Mouse (Mus musculus) spleen, adult 2 months (tissue): ENCODE results near the gene Zbtb48. TPM values are rescaled to one million over a fixed set of nuclear protein-coding genes. Genes with fewer than 3 reads are reported as not detected.
A peak's percentile ranks its signal among the peaks of the same experiment; 100 is the strongest.

ENCODE experiments used
- DNase-seq, 2 experiments: peaks; one replicate each; pipeline versions ENCODE4 v3.0.0 to v3.0.0-alpha.2; 2012 to 2021; ENCODE audit warnings: low spot score in 2 of 2, low read depth in 1 of 2
- H3K27ac ChIP-seq: fragments of 200-500 bp; 2 replicates; pipeline ENCODE4 v1.5.1; 2012; ENCODE audit warnings: low read length, inconsistent platforms; ENCODE audit not compliant: insufficient read depth
- H3K27me3 ChIP-seq: fragments of 200-500 bp; 2 replicates; pipeline ENCODE4 v1.6.1; 2012; ENCODE audit warnings: mild to moderate bottlenecking, moderate library complexity, low read length, inconsistent platforms; ENCODE audit not compliant: control insufficient read depth, insufficient read depth
- H3K36me3 ChIP-seq: fragments of 200-500 bp; 2 replicates; pipeline ENCODE4 v1.6.1; 2012; ENCODE audit warnings: mild to moderate bottlenecking, low read length, inconsistent platforms; ENCODE audit not compliant: control insufficient read depth, insufficient read depth
- H3K4me1 ChIP-seq: fragments of 200-500 bp; 2 replicates; pipeline ENCODE4 v1.6.1; 2011; ENCODE audit warnings: inconsistent platforms; ENCODE audit not compliant: control insufficient read depth, insufficient read depth, insufficient read length
- H3K4me3 ChIP-seq: fragments of 200-500 bp; 2 replicates; pipeline ENCODE4 v1.5.1; 2011; ENCODE audit warnings: mild to moderate bottlenecking, inconsistent platforms; ENCODE audit not compliant: insufficient read depth, insufficient read length; ENCODE audit errors: extremely low read depth
- CTCF ChIP-seq: fragments of 200-500 bp; IDR thresholded peaks from 2 replicates; pipeline ENCODE4 v1.5.1; 2011; ENCODE audit warnings: mild to moderate bottlenecking, inconsistent platforms; ENCODE audit not compliant: insufficient read depth, insufficient read length, insufficient replicate concordance; ENCODE audit errors: extremely low read depth
- POLR2A ChIP-seq: fragments of 200-500 bp; IDR thresholded peaks from 2 replicates; pipeline ENCODE4 v1.6.1; 2011; ENCODE audit warnings: low read depth, low read length, inconsistent platforms
- WGBS: fragments of 180-500 bp; shearing (Covaris S2); methylation state at CpG from one replicate; pipeline ENCODE4 v1.1.7; 2018; 5-methylcytosine and 5-hydroxymethylcytosine counted together
- polyA plus RNA-seq: library from polyadenylated mRNA; depleted of rRNA; stranded (reverse); fragments of >200 nt; gene quantifications from 2 replicates; pipeline ENCODE4 v1.2.3, GENCODE M21; 2012

Gene Zbtb48
- polyA plus RNA-seq, 1 experiment = 21.3 TPM

GRCm38 (mm10) chr4:152008622-152009075, 18.8 kb downstream of the Zbtb48 start, which contains the start of gene Klhl21:
Gene Klhl21, plus strand, starts transcription at chr4:152008803.
- Histone ChIP-seq H3K4me3 (peak within 1 kb of the TSS; percentile 90), H3K27me3 (no peaks in the 10 kb centered on the region), H3K27ac (peak within 1 kb of the TSS; percentile 94), H3K4me1 (peaks cover 11% of the 10 kb centered on the region), H3K36me3 (peaks cover 3% of the 10 kb centered on the region; the same call in 1 of the 2 replicates)
- TF ChIP-seq POLR2A = peak; percentile 93
- TF ChIP-seq CTCF = no peak
- peak; percentile 82 to 90 for DNase-seq
- WGBS = 0% methylated on average over 45 of the region's 45 CpGs

- Histone ChIP-seq H3K27me3 (no peaks in the 10 kb centered on the region), H3K36me3 (peaks cover 3% of the 10 kb centered on the region; the same call in 1 of the 2 replicates), H3K4me1 (peaks cover 11% of the 10 kb centered on the region), H3K27ac (peak overlapping the region; percentile 53; the same call in 1 of the 2 replicates), H3K4me3 (peak overlapping the region; percentile 90)
- TF ChIP-seq CTCF = no peak
- 2% methylated on average over 14 of the region's 14 CpGs for WGBS
- DNase-seq = no peak
Measured at GRCm38 (mm10) chr4:152008148-152008500, 19.3 kb downstream of the Zbtb48 start.

- peaks cover 3% of the 10 kb centered on the region; the same call in 1 of the 2 replicates for H3K36me3 ChIP-seq
- whole genome bisulfite sequencing = 53% methylated on average over 8 of the region's 8 CpGs
- H3K27ac ChIP-seq = 0 out of 2 replicates have a peak overlapping the region, but pooled peaks have one; percentile 21
- DNase-seq = no peak
- peak overlapping the region; percentile 90; the same call in 1 of the 2 replicates for H3K4me3 ChIP-seq
- H3K27me3 ChIP-seq = no peaks in the 10 kb centered on the region
- no peak for TF ChIP-seq POLR2A
- no peak for TF ChIP-seq CTCF
- peaks cover 11% of the 10 kb centered on the region for H3K4me1 ChIP-seq
Measured at GRCm38 (mm10) chr4:152007481-152008147, 19.9 kb downstream of the Zbtb48 start.

- WGBS = 85% methylated on average over 3 of the region's 3 CpGs
- no peak for DNase-seq
- H3K27me3 ChIP-seq = no peaks in the 10 kb centered on the region
- peaks cover 11% of the 10 kb centered on the region for H3K4me1 ChIP-seq
- H3K27ac ChIP-seq = no peak overlapping the region
- no peak overlapping the region for H3K4me3 ChIP-seq
- TF ChIP-seq POLR2A (no peak), CTCF (no peak)
- no peaks in the 10 kb centered on the region for H3K36me3 ChIP-seq
Measured at GRCm38 (mm10) chr4:152006812-152007211, 20.7 kb downstream of the Zbtb48 start.

GRCm38 (mm10) chr4:152006137-152006536, 21.3 kb downstream of the Zbtb48 start:
- TF ChIP-seq CTCF (no peak), POLR2A (no peak)
- Histone ChIP-seq H3K27ac (no peak overlapping the region), H3K4me1 (peaks cover 11% of the 10 kb centered on the region), H3K4me3 (no peak overlapping the region), H3K27me3 (no peaks in the 10 kb centered on the region), H3K36me3 (no peaks in the 10 kb centered on the region)
- DNase-seq = no peak
- 69% methylated on average over 6 of the region's 6 CpGs for WGBS

GRCm38 (mm10) chr4:152002063-152002462, 25.4 kb downstream of the Zbtb48 start:
- TF ChIP-seq POLR2A (no peak), CTCF (no peak)
- Histone ChIP-seq H3K36me3 (no peaks in the 10 kb centered on the region), H3K4me1 (no peaks in the 10 kb centered on the region), H3K4me3 (no peak overlapping the region), H3K27ac (no peak overlapping the region), H3K27me3 (no peaks in the 10 kb centered on the region)
- DNase-seq = no peak
- WGBS = 93% methylated on average over 3 of the region's 3 CpGs

- H3K4me3 ChIP-seq = no peak overlapping the region
- TF ChIP-seq POLR2A (no peak), CTCF (no peak)
- WGBS = 73% methylated on average over 4 of the region's 4 CpGs
Measured at GRCm38 (mm10) chr4:152001335-152001734, 26.1 kb downstream of the Zbtb48 start.

More at GRCm38 (mm10) chr4:152001335-152001734, 26.1 kb downstream of the Zbtb48 start:
- no peak for DNase-seq
- H3K36me3 ChIP-seq = no peaks in the 10 kb centered on the region
- H3K27me3 ChIP-seq = no peaks in the 10 kb centered on the region
- H3K4me1 ChIP-seq = no peaks in the 10 kb centered on the region
- no peak overlapping the region for H3K27ac ChIP-seq
